Mouse (Mus musculus): ENCODE measurements around the gene Actg1.

Gene Actg1

GRCm38 (mm10) chr11:120347301-120347700 is 1.0 kb downstream of the Actg1 start:
- DNase-seq (ENCODE audit: extremely low read depth, insufficient read length, low spot score): peak; percentile 54

DNA sequence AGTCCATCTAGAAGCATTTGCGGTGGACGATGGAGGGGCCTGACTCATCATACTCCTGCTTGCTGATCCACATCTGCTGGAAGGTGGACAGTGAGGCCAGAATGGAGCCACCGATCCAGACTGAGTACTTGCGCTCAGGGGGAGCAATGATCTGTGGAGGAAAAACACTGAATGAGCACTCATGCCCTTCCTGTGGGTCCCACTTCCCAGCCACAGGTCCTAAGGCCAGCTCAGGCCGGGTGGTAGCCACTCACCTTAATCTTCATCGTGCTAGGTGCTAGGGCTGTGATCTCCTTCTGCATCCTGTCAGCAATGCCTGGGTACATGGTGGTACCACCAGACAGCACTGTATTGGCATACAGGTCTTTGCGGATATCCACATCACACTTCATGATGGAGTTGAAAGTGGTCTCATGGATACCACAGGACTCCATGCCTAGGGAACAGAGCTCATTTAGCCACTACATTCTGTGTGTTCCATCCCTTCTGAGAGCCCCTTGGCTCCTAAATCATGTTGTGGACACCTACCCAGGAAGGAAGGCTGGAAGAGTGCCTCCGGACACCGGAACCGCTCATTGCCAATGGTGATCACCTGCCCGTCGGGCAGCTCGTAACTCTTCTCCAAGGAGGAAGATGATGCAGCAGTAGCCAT is 1.8 kb downstream of the Actg1 start:
- peak; percentile 31 for DNase-seq (ENCODE audit: extremely low read depth, insufficient read length, low spot score)

DNA sequence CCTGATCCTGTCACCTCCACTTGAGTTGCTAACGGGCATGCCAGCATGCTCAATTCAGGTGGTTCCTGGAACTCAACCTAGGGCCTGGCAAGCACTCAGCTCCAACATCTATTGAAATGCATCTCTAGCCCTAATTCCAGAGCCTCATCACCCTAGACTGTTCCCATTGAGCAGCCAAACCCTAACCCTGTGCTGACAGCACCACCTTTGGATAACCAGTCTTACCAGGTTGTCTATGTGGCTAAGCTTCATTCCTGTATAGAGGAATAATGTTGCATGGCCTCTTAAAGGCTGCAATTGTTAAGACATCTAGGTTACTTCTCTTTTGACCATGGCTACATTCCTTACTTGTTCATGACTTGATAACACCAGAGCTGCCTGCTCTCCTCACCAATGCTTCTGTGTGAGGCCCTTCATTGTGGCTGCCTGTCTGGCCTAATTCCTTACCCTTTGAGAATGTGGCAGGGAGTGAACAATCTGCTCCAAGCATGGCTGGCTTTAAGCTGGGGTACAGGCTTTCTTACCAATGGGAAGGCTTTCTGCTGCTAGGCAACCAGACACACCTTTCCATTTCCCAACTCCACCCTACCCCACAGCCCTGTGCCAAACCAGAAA is 3.2 kb downstream of the Actg1 start:
- DNase-seq (ENCODE audit: extremely low read depth, insufficient read length, low spot score): peak; percentile 50

DNA sequence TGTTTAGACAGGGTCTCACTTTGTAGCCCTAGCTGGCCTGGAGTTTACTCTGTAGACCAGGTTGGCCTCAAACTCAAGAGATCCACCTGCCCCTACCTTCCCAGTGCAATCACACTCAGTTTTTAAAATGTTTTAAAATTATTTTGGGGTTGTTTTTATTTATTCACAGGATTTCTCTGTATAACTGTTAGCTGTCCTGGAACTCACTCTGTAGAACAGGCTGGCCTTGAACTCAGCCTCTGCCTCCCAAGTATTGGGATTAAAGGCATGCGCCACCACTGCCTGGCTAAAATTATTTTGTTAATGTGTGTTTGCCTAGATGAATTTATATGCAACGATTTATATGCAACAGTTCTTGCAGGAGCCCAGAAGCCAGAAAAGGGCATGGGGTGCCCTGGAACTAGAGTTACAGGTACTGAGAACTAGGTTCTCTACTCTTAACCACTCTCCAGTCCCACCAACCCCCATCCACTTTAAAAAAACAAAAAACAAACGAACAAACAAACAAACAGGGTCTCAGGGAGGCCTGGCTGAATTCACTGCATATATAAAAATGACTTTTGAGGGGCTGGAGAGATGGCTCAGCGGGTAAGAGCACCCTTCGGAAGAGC is 3.9 kb downstream of the Actg1 start:
- DNase-seq (ENCODE audit: extremely low read depth, insufficient read length, low spot score): peak; percentile 56

DNA sequence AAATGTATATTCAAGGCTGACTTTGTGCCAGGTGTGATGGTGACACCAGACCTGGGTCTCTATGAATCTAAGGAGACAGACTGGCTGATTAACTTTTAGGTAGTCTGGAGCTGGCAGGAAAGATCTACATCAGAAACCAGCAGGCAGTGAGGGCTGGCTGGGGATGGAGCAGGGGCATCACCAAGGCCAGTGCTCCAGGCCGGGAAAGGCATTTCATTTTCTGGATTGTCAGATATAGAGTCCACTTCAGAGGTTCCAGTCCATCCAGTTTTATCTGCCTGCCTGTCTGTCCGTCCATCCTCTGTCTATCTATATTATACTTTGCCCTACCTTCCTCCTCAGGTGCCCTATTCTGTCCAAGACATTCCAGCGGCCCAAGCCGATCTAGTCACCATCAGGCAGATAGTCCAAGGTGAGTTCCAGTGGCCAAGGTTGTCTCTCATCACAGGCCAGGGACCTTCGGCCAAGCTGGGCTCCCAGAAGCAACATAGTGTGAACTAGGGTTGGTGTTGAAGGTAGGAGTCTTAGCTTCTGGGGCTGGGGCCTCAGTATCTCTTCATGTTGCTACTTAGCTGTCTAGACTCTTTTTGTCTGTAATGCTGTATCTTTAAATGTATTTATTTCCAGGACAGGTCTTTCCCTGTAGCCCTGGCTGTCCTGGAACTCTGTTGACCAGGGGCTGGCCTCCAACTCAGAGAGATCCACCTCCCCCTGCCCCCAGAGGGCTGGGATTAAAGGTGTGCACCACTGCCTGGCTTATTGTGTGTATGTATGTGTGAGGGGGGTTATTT is 4.6 kb downstream of the Actg1 start:
- peak; percentile 63 for DNase-seq (ENCODE audit: extremely low read depth, insufficient read length, low spot score)

DNA sequence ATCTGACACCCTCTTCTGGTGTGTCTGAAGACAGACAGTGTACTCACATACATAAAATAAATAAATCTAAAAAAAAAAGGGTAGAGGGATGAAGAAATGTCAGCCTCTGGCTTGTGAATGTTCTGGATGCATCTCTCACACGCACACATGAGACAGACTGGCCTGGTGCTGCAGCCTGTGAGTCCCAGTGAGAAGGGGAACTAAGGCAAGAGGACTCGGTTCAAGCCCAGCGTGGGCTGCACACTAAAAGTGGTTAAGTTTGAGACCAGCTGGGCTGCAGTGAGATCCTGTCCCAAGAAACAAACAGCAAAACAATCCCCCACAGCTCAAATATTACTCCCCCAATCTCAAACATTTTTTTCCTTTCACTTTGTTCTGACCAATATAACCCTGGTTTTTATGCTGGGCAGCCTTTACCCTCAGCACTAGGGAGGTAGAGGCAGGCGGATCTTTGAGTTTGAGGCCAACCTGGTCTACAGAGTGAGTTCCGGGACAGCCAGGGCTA is 5.6 kb downstream of the Actg1 start:
- DNase-seq (ENCODE audit: extremely low read depth, insufficient read length, low spot score): no peak

- no peak for DNase-seq (ENCODE audit: extremely low read depth, insufficient read length, low spot score)
These were observed 6.7 kb downstream of the Actg1 start for GRCm38 (mm10) chr11:120341661-120342060.

GRCm38 (mm10) chr11:120339978-120340513 is 8.3 kb downstream of the Actg1 start:
- no peak for DNase-seq (ENCODE audit: extremely low read depth, insufficient read length, low spot score)

GRCm38 (mm10) chr11:120338786-120339185 is 9.6 kb downstream of the Actg1 start:
- no peak for DNase-seq (ENCODE audit: extremely low read depth, insufficient read length, low spot score)

DNA sequence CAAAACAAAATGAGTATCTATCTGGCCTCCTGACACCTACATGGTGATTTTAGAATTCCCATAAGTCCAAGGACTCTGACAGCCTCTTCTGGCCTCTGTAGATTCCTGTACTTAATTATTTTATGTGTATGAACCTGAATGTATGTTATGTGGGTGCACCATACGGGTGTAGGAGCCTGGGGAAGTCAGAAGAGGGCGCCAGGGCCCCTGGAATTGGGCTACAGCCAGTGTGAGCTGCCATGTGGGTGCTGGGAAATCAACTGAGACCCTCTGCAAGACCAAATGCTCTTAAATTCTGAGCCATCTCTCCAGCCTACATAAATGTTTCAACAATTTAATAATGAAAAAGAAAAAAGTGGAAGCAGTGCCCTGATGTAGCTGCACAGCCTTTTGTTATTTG is 10.9 kb downstream of the Actg1 start:
- no peak for DNase-seq (ENCODE audit: extremely low read depth, insufficient read length, low spot score)

DNA sequence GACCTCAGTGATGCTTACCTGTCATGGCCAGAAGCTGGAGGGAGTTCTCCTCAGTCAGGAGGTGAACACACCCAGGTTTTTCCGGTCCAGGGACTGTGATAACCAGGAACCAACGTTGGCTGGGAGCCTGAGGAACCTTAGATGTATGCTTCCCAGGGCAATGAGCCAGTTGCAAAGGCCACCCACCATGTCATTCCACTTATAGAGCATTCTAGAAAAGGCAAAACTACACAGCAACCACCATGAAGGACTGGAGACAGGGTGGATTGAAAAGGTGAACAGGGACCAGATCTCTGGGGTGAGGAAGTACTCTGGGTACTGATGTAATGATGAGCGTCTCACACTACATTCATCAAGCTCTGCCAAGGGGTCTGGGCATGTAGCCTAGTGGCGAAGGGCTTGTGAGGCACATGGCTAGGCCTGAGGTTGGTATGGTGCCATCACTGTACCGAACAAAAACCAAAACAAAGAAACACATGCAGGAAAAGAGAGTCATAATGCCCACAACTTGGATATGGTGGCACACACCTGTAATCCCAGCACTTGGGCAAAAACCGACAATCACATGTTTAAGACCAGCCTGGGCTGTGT is 12.8 kb downstream of the Actg1 start:
- DNase-seq (ENCODE audit: extremely low read depth, insufficient read length, low spot score): no peak

- no peak for DNase-seq (ENCODE audit: extremely low read depth, insufficient read length, low spot score)
These were observed 28.2 kb downstream of the Actg1 start for GRCm38 (mm10) chr11:120320156-120320555.

- no peak for DNase-seq (ENCODE audit: extremely low read depth, insufficient read length, low spot score)
These were observed 29.0 kb downstream of the Actg1 start for GRCm38 (mm10) chr11:120319310-120319709.

- no peak for DNase-seq (ENCODE audit: extremely low read depth, insufficient read length, low spot score)
These were observed 30.9 kb downstream of the Actg1 start for GRCm38 (mm10) chr11:120317456-120317855.

DNA sequence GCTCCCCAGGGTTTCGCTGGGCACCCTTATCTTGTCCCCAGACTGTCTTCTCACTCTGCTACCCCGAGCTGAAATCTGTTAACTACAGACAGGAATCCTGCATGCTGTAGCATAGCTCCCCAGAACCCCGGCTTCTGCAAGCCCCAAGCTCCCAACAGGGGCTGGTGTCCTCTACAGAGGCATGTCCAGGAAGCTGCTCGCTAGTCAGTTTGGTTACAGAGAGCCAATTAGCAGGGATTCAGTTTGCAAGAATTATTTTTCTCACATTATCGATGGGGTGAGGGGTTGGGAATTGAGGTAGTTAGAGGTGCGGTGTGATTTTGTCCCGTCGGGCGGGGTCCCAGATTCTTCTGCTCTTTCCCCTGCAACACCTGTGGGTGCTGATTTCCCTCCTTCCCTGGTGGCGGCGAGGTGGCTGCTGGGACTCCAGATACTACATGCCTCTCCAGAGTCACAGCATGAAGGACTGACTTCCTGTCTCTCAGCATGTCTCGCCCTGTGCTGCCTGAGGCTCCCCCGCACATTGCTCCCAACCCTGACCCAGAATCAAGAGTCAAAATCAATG is 31.6 kb downstream of the Actg1 start:
- DNase-seq (ENCODE audit: extremely low read depth, insufficient read length, low spot score): no peak

GRCm38 (mm10) chr11:120315832-120316689 is 32.3 kb downstream of the Actg1 start:
- DNase-seq (ENCODE audit: extremely low read depth, insufficient read length, low spot score): peak; percentile 88

DNA sequence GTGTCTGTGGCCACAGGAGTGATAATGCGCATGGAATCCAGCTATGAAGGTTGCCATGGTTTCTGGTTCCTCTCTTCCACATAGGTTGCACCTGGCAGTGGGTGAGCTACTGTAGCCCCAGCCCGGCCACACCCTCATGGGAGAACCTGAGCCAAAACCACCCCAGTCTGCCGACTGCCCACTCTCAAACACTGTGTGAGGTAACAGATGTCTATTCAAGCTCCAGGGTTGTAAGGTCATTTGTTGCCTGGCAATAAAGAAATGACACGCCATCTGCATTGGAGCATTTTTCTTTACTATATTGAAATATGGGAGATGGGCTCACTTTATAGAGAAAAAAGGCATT is 33.0 kb downstream of the Actg1 start:
- DNase-seq (ENCODE audit: extremely low read depth, insufficient read length, low spot score): no peak

GRCm38 (mm10) chr11:120314721-120315415 is 33.5 kb downstream of the Actg1 start:
- DNase-seq (ENCODE audit: extremely low read depth, insufficient read length, low spot score): no peak
